Mouse (Mus musculus): ENCODE data around the gene Orc3. TPM values are rescaled to one million over a fixed set of nuclear protein-coding genes. Genes with fewer than 3 reads are reported as not detected.
A peak's percentile ranks its signal among the peaks of the same experiment; 100 is the strongest.

Gene Orc3
- polyA plus RNA-seq, 1 experiment from 2014 or later, result 68.9 TPM

DNA sequence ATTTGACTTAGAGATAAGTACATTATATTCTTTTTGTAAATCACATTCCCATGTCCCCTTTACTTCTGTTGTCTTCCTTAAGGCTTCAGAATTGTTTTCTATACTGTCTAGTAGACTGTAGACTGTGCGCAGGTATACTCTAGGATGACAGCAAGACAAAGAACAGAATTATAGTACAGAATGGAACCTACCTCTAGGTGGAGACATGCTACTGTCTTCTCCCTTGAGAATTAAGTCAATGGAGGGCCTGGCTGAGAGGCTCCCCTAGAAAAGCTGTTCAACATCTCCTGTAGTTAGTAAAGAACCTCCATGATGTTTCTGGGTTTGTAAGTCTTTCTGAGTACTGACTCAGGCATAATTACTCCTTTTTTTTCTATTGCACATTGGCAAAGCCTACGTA is 37.7 kb downstream of the Orc3 start:
- Histone ChIP-seq H3K4me3 (ENCODE audit: low read length) (no peak overlapping the region), H3K27ac (ENCODE audit: low read length) (no peak overlapping the region), H3K4me1 (ENCODE audit: control insufficient read depth, insufficient read depth, low read length) (peaks cover under 1% of the 10 kb centered on the region), H3K9me3 (replicated peaks; ENCODE audit: control insufficient read depth, low read length) (no peaks in the 10 kb centered on the region), H3K9ac (ENCODE audit: low read length) (no peak overlapping the region), H3K4me2 (ENCODE audit: low read depth, low read length) (no peak overlapping the region), H3K36me3 (ENCODE audit: control insufficient read depth, insufficient read depth) (peaks cover 71% of the 10 kb centered on the region), H3K27me3 (ENCODE audit: control insufficient read depth, insufficient read depth, low read length) (no peaks in the 10 kb centered on the region)
- ATAC-seq (replicated peaks; ENCODE audit: extremely low read depth, insufficient read depth, low FRiP score), result no peak
- WGBS, result 87% methylated on average over 2 of the region's 2 CpGs

- no peak overlapping the region for H3K27ac ChIP-seq (ENCODE audit: low read length)
- H3K27me3 ChIP-seq (ENCODE audit: control insufficient read depth, insufficient read depth, low read length), result no peaks in the 10 kb centered on the region
- H3K4me3 ChIP-seq (ENCODE audit: low read length), result no peak overlapping the region
- WGBS, result 63% methylated on average over 2 of the region's 2 CpGs
- H3K4me1 ChIP-seq (ENCODE audit: control insufficient read depth, insufficient read depth, low read length), result no peaks in the 10 kb centered on the region
- no peaks in the 10 kb centered on the region for H3K9me3 ChIP-seq (replicated peaks; ENCODE audit: control insufficient read depth, low read length)
- H3K4me2 ChIP-seq (ENCODE audit: low read depth, low read length), result no peak overlapping the region
- no peak for ATAC-seq (replicated peaks; ENCODE audit: extremely low read depth, insufficient read depth, low FRiP score)
- peaks cover 69% of the 10 kb centered on the region for H3K36me3 ChIP-seq (ENCODE audit: control insufficient read depth, insufficient read depth)
- no peak overlapping the region for H3K9ac ChIP-seq (ENCODE audit: low read length)
Observed at GRCm38 (mm10) chr4:34572876-34573275, 41.9 kb downstream of the Orc3 start.

DNA sequence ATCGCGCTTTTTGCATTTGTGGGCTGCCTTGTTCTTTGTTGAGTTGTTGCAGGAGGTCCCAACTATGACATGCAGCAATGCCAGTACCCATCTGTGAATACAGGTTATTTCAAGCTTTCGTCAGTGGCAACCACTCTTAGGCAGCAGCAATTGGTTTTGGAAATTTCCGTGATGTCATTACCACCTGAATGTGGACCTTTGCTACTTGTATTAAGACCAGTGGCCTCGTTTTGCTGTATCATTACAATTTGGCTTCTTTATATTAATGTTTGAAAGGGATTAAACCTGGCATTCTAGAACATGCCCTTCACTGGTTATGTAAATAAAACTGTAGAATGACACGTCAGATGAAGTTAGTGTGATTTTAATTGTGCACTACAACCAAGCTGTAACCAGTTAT is 48.5 kb downstream of the Orc3 start:
- Histone ChIP-seq H3K36me3 (ENCODE audit: control insufficient read depth, insufficient read depth) (peaks cover 31% of the 10 kb centered on the region), H3K27me3 (ENCODE audit: control insufficient read depth, insufficient read depth, low read length) (no peaks in the 10 kb centered on the region), H3K4me1 (ENCODE audit: control insufficient read depth, insufficient read depth, low read length) (peaks cover 2% of the 10 kb centered on the region; the same call in 1 of the 2 replicates), H3K4me2 (ENCODE audit: low read depth, low read length) (no peak overlapping the region), H3K9me3 (replicated peaks; ENCODE audit: control insufficient read depth, low read length) (no peaks in the 10 kb centered on the region), H3K9ac (ENCODE audit: low read length) (no peak overlapping the region), H3K27ac (ENCODE audit: low read length) (no peak overlapping the region), H3K4me3 (ENCODE audit: low read length) (no peak overlapping the region)
- WGBS, result 83% methylated on average over 6 of the region's 6 CpGs
- no peak for ATAC-seq (replicated peaks; ENCODE audit: extremely low read depth, insufficient read depth, low FRiP score)

DNA sequence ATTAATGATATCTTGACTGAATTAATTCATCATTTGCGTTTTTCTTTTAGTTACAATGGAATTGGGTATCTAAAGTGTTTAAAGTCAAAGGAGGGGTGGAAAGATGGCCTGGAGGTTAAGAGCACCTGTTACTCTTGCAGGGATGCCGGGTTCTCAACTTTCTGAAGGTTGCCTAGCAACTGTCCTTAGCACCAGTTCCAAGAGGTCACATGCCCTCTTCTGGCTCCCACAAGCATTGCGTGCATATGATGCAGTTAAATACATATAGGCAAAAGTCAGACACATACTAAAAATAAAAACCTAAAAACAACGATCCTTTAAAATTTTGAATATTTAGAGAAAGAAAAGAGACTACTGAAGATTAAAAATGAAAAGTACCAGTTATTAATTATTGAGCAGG is 53.8 kb downstream of the Orc3 start:
- Histone ChIP-seq H3K4me3 (ENCODE audit: low read length) (no peak overlapping the region), H3K4me2 (ENCODE audit: low read depth, low read length) (no peak overlapping the region), H3K36me3 (ENCODE audit: control insufficient read depth, insufficient read depth) (peaks cover 5% of the 10 kb centered on the region), H3K27me3 (ENCODE audit: control insufficient read depth, insufficient read depth, low read length) (no peaks in the 10 kb centered on the region), H3K9me3 (replicated peaks; ENCODE audit: control insufficient read depth, low read length) (no peaks in the 10 kb centered on the region), H3K4me1 (ENCODE audit: control insufficient read depth, insufficient read depth, low read length) (peaks cover 21% of the 10 kb centered on the region), H3K27ac (ENCODE audit: low read length) (no peak overlapping the region), H3K9ac (ENCODE audit: low read length) (no peak overlapping the region)
- 62% methylated on average over 4 of the region's 4 CpGs for WGBS
- ATAC-seq (replicated peaks; ENCODE audit: extremely low read depth, insufficient read depth, low FRiP score), result no peak

- ATAC-seq (replicated peaks; ENCODE audit: extremely low read depth, insufficient read depth, low FRiP score), result no peak
- no peak overlapping the region for H3K4me3 ChIP-seq (ENCODE audit: low read length)
- no peaks in the 10 kb centered on the region for H3K36me3 ChIP-seq (ENCODE audit: control insufficient read depth, insufficient read depth)
- H3K9me3 ChIP-seq (replicated peaks; ENCODE audit: control insufficient read depth, low read length), result no peaks in the 10 kb centered on the region
- no peak overlapping the region for H3K27ac ChIP-seq (ENCODE audit: low read length)
- no peak overlapping the region for H3K4me2 ChIP-seq (ENCODE audit: low read depth, low read length)
- no peak overlapping the region for H3K9ac ChIP-seq (ENCODE audit: low read length)
- peaks cover 42% of the 10 kb centered on the region for H3K4me1 ChIP-seq (ENCODE audit: control insufficient read depth, insufficient read depth, low read length)
- no peaks in the 10 kb centered on the region for H3K27me3 ChIP-seq (ENCODE audit: control insufficient read depth, insufficient read depth, low read length)
Observed at GRCm38 (mm10) chr4:34556183-34556582, 58.6 kb downstream of the Orc3 start.

GRCm38 (mm10) chr4:34555604-34556003 is 59.1 kb downstream of the Orc3 start:
- Histone ChIP-seq H3K36me3 (ENCODE audit: control insufficient read depth, insufficient read depth) (no peaks in the 10 kb centered on the region), H3K4me2 (ENCODE audit: low read depth, low read length) (no peak overlapping the region), H3K27me3 (ENCODE audit: control insufficient read depth, insufficient read depth, low read length) (no peaks in the 10 kb centered on the region), H3K27ac (ENCODE audit: low read length) (no peak overlapping the region), H3K4me1 (ENCODE audit: control insufficient read depth, insufficient read depth, low read length) (peaks cover 42% of the 10 kb centered on the region), H3K9me3 (replicated peaks; ENCODE audit: control insufficient read depth, low read length) (no peaks in the 10 kb centered on the region), H3K9ac (ENCODE audit: low read length) (no peak overlapping the region), H3K4me3 (ENCODE audit: low read length) (no peak overlapping the region)
- WGBS, result 85% methylated on average over 3 of the region's 3 CpGs
- ATAC-seq (replicated peaks; ENCODE audit: extremely low read depth, insufficient read depth, low FRiP score), result no peak

DNA sequence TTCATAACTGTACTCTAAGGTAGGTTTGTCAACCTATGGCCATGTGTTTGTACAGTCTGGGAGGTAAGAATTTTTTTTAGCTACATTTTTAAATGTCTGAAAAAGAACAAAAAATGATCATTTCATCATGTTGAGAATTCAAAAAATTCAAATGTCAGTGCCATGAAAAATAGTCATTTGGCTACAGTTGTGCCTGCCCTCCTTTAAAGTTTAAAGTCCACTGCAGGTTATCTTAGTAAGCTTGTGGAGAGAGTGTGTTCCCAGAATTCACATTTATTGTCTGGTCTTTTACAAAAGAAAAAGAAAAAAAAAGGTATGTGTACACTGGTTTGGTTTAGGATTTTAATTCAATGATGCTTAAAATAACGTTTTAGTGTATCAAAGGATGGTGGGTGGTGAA is 60.1 kb downstream of the Orc3 start:
- no peak for ATAC-seq (replicated peaks; ENCODE audit: extremely low read depth, insufficient read depth, low FRiP score)
- Histone ChIP-seq H3K9ac (ENCODE audit: low read length) (no peak overlapping the region), H3K9me3 (replicated peaks; ENCODE audit: control insufficient read depth, low read length) (no peaks in the 10 kb centered on the region), H3K4me1 (ENCODE audit: control insufficient read depth, insufficient read depth, low read length) (peaks cover 46% of the 10 kb centered on the region), H3K4me2 (ENCODE audit: low read depth, low read length) (no peak overlapping the region), H3K4me3 (ENCODE audit: low read length) (no peak overlapping the region), H3K36me3 (ENCODE audit: control insufficient read depth, insufficient read depth) (no peaks in the 10 kb centered on the region), H3K27ac (ENCODE audit: low read length) (no peak overlapping the region), H3K27me3 (ENCODE audit: control insufficient read depth, insufficient read depth, low read length) (no peaks in the 10 kb centered on the region)
- WGBS, result 56% methylated on average over 1 of the region's 1 CpGs

DNA sequence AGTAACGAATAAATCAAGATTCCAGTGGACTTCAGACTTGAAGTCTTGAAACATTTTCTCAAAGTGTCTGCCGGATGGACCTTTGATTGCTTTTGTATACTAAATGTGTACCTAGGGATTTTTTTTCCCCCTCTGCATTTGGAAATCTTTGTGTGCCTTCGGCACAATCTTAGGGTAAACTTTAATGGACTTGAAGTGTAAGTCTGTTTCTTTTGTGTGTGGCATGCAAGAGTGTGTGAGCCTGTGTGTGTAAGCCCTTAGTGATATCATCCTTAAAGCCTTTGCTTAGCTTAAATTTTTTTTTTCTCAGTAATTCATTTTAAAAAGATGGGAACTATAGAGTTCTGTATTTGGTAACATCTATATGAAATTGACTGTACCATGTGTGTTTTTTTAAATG is 62.8 kb downstream of the Orc3 start:
- H3K27ac ChIP-seq (ENCODE audit: low read length), result peak overlapping the region; percentile 97
- peak overlapping the region; percentile 92 for H3K9ac ChIP-seq (ENCODE audit: low read length)
- H3K9me3 ChIP-seq (replicated peaks; ENCODE audit: control insufficient read depth, low read length), result no peaks in the 10 kb centered on the region
- H3K4me3 ChIP-seq (ENCODE audit: low read length), result peak overlapping the region; percentile 72
- peak overlapping the region; percentile 86 for H3K4me2 ChIP-seq (ENCODE audit: low read depth, low read length)
- 6% methylated on average over 3 of the region's 3 CpGs for WGBS
- peaks cover 35% of the 10 kb centered on the region for H3K4me1 ChIP-seq (ENCODE audit: control insufficient read depth, insufficient read depth, low read length)
- H3K27me3 ChIP-seq (ENCODE audit: control insufficient read depth, insufficient read depth, low read length), result no peaks in the 10 kb centered on the region
- H3K36me3 ChIP-seq (ENCODE audit: control insufficient read depth, insufficient read depth), result no peaks in the 10 kb centered on the region
- ATAC-seq (replicated peaks; ENCODE audit: extremely low read depth, insufficient read depth, low FRiP score), result no peak

DNA sequence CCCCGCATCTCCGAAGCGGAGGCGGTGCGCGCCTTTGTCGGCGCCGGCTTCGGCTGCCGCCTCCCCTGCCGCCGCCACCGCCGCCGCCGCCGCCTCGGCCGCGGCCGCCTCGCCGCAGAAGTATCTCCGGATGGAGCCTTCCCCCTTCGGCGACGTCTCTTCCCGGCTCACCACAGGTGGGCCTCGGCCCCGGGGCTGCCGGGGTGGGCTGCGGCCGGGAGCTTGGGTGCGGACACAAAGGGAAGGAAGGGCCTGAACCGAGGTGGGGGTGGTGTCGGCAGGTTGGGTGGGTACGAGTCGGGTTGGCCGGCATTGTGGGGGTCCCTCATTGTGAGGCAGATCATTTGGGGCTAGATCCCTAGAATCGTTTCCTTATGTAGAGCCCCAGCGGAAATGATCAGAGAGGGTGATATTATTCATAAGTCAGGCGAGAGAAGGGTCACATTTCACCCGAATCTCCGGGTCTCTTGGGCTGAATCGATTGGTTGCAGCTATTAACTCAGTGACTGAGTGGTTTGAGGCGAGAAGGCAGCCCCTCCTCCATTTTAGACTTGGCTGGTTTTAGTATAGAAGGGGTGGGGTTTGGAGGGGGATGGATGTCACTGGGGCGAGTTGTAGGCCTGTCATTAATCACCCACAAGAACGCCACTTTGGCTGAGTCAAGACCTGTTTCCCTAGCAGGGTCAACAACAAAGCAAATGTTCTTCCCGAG is 63.5 kb downstream of the Orc3 start:
- H3K27ac ChIP-seq (ENCODE audit: low read length), result peak overlapping the region; percentile 97
- H3K4me3 ChIP-seq (ENCODE audit: low read length), result peak overlapping the region; percentile 72
- H3K36me3 ChIP-seq (ENCODE audit: control insufficient read depth, insufficient read depth), result no peaks in the 10 kb centered on the region
- H3K27me3 ChIP-seq (ENCODE audit: control insufficient read depth, insufficient read depth, low read length), result no peaks in the 10 kb centered on the region
- H3K9me3 ChIP-seq (replicated peaks; ENCODE audit: control insufficient read depth, low read length), result no peaks in the 10 kb centered on the region
- peak; percentile 70 for ATAC-seq (replicated peaks; ENCODE audit: extremely low read depth, insufficient read depth, low FRiP score)
- under 1% methylated on average over 39 of the region's 50 CpGs for WGBS
- peak overlapping the region; percentile 92 for H3K9ac ChIP-seq (ENCODE audit: low read length)
- peak overlapping the region; percentile 86 for H3K4me2 ChIP-seq (ENCODE audit: low read depth, low read length)
- H3K4me1 ChIP-seq (ENCODE audit: control insufficient read depth, insufficient read depth, low read length), result peaks cover 27% of the 10 kb centered on the region
